Mouse (Mus musculus) ovary, postnatal 10 days (tissue): Measurements from ENCODE around the gene Wdr25.

ENCODE experiments used
- DNase-seq: peaks from one replicate; pipeline ENCODE4 v3.0.0; 2022; ENCODE audit warnings: low spot score

Gene Wdr25

DNA sequence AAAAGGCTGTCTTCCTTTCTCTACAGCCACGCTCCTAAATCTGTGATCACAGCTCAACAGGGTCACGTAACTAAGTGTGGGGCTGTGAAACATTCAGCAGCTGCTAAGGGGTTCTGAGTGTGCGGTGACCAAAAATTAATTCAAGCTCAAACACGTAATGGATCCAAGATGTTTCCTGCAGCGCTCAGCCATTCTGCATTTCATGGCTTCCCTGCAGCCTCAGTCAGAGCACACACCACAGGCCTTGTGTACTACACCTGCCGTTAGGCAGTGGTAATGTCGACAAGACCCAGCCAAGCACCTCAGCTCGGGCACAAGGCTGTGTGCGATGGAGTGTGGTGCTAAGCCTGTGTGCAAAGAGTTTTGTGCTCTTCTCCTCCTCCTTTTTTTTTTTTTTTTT is 94.0 kb downstream of the Wdr25 start:
- DNase-seq: no peak

DNA sequence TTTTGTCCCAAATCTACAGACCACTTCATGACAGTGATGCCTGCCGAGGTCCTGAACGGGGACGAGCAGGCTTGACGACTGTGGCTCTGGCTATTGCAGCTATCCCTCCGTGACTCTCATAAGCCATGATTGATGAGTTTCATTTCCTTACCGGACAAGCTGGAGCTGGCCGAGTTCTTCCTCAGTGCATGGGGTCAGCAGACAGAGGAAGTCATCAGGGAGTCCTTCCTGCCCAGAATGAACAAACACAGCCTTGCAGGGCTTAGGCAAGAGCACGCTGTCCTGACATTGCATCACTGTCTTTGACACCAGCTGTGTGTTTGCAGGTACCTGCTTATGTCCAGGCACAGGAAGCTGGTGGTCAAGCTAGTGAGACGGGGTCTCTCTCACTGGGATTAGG is 97.0 kb downstream of the Wdr25 start:
- no peak for DNase-seq

DNA sequence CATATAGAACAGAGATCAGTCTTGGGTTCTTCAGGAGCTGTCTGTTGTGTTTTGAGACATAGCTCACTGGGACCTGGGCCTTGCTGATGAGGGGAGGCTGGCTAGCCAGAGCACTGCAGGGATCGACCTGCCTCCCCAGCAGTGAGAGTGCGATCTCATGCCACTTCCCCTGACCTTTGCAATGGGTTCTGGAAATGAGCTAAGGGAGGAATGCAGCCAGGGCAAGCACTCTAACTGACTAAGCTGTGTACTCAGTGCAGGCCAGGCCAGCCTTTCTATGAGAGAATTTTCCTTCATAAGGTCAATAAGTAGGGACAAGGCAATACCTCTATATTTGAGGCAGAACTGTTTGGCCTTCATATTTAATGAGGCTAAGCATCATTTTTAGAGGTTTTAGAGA is 99.6 kb downstream of the Wdr25 start:
- no peak for DNase-seq

GRCm38 (mm10) chr12:108994436-108995031 is 101.1 kb downstream of the Wdr25 start:
- peak; percentile 77 for DNase-seq

GRCm38 (mm10) chr12:108995976-108996636 is 102.7 kb downstream of the Wdr25 start:
- no peak for DNase-seq

DNA sequence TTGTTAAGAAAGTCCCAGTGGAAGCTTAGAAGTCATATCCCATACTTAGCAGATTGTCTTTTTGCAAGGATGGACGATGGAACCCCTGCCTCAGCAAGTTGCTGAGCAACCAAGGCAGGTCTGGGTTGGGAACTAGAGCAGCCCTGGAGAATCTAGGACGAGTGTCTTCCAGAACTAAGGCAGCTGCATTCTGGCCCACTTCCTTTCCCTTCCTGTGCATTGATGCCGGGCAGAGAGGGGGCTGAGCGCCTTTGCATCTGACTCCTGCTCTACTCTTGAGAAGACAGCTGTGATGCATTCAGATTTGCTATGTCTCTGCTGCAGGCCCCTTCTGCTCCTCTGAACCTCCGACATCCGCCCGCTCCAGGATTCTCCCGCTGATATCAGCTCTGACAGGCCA is 103.8 kb downstream of the Wdr25 start:
- DNase-seq: no peak

DNA sequence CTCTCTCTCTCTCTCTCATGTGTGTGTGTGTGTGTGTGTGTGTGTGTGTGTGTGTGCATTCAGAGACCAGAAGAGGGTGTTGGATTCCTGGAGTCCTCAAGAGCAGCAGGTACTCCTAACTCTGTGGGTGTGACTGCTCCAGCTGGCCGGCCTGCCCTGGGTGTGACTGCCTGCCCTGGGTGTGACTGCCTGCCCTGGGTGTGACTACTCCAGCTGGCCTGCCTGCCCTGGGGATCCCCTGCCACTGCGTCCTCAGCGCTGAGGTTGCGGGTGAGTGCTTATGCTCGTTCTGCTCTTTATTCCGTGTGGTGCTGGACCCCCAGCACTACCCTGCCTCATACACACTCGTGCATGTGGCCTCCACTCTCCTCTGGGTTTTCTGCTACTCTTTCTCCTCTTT is 109.5 kb downstream of the Wdr25 start:
- no peak for DNase-seq

- no peak for DNase-seq
Observed at GRCm38 (mm10) chr12:109010070-109010649, 116.7 kb downstream of the Wdr25 start.

GRCm38 (mm10) chr12:109022181-109022691 is 128.8 kb downstream of the Wdr25 start:
- DNase-seq: no peak

DNA sequence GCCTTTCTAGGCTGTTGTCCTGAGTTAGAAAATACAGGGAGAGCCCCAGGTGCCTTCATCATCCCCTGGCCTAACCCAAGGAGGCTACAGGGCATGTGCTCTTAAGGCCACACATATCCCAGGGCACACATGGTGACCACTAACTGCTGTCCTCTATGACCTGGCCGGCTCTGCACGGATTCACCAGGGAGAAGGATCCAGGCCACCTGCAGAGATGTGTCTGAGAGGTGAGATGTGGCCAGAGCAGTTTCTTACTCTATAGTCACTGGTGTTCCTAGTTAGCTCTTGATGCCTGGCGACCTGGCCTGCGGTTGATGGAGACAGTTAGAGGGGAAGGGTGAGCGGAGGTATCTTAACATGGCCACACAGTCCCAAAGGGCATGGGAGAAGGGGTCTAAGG is 129.5 kb downstream of the Wdr25 start:
- DNase-seq: no peak

GRCm38 (mm10) chr12:109023780-109024179 is 130.3 kb downstream of the Wdr25 start:
- DNase-seq: no peak

GRCm38 (mm10) chr12:109037026-109037425 is 143.6 kb downstream of the Wdr25 start:
- DNase-seq: no peak

- no peak for DNase-seq
Observed at GRCm38 (mm10) chr12:109038179-109038819, 144.9 kb downstream of the Wdr25 start.

DNA sequence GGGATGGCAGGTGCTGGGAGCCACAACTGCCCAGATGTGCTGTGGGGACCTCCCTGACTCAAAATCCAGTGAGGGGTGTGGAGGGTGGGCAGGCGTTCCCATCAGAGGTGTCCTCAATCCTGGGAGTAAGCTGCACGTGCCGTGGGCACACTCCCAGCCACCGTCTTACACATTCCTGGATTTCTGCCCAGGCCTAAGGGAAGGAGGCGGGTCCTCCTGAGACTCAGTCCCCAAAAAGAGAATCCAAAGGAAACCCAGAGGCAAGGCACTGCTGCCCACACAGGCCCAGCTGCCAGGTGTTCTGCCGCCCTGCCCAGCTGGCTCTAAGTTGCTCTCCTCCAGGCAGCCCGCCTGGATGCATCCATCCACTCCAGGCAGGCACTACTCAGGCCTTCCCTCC is 145.9 kb downstream of the Wdr25 start:
- no peak for DNase-seq

- DNase-seq: no peak
Observed at GRCm38 (mm10) chr12:109044497-109044896, 151.1 kb downstream of the Wdr25 start.

DNA sequence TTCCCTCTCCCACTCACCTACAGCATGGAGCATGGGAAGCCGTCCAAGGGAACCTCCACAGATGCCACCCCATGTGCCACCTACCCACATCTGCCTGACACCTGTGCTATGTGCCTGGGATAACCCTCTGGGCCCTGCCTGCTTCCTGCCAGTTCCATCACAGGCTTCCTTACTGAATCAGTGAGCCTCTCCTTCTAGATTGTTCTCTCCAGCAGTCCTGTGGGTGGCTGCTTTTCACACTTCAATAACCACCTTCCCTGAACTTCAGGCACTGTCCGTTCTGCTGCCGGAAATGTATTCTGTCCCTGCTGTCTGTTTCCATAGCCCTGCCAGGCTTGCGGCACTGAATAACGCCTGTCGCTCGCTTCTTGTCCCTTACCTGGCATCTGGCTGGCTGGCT is 152.2 kb downstream of the Wdr25 start:
- no peak for DNase-seq

GRCm38 (mm10) chr12:109049949-109050348 is 156.5 kb downstream of the Wdr25 start:
- no peak for DNase-seq

GRCm38 (mm10) chr12:109053020-109053806 is 159.8 kb downstream of the Wdr25 start:
- no peak for DNase-seq

DNA sequence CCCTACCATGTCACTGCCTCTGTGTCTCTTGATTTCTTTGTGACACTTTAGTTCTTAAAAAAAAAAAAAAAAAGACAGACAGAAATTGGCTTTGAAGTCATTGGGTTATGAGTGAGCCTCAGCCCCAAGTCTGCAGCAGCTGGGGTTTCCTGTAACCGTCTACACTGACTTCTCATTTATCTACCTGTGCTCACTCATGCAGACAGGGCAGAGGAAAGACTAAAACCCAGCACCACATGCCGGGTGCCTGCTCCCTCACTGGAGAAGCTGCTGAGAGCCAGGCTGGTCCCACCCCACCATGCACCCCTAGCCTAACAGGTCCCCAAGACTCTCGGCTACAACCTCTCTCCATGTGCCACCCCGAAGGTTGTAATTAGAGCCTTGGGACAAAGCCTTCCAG is 164.3 kb downstream of the Wdr25 start:
- DNase-seq: no peak

- no peak for DNase-seq
Observed at GRCm38 (mm10) chr12:109058660-109059059, 165.2 kb downstream of the Wdr25 start.

GRCm38 (mm10) chr12:109067561-109068135 is 174.2 kb downstream of the Wdr25 start:
- DNase-seq: no peak

GRCm38 (mm10) chr12:109068167-109068653 is 174.8 kb downstream of the Wdr25 start, which contains the start of gene Begain:
Begain (minus strand) TSS chr12:109068217.
- no peak for DNase-seq
